Mouse (Mus musculus) lung, adult 2 months (tissue): Measurements from ENCODE around the gene Plxna4.

Source experiments
- CTCF ChIP-seq: fragments of 200-500 bp; IDR thresholded peaks from 2 replicates; pipeline ENCODE4 v1.5.1; 2011; ENCODE audit warnings: mild to moderate bottlenecking, low read length, control low read depth; ENCODE audit not compliant: insufficient read depth
- POLR2A ChIP-seq: fragments of 200-500 bp; IDR thresholded peaks from 2 replicates; pipeline ENCODE4 v1.6.1; 2011; ENCODE audit warnings: low read depth, mild to moderate bottlenecking, control low read depth, low read length, borderline replicate concordance; ENCODE audit errors: extremely low read depth

DNA sequence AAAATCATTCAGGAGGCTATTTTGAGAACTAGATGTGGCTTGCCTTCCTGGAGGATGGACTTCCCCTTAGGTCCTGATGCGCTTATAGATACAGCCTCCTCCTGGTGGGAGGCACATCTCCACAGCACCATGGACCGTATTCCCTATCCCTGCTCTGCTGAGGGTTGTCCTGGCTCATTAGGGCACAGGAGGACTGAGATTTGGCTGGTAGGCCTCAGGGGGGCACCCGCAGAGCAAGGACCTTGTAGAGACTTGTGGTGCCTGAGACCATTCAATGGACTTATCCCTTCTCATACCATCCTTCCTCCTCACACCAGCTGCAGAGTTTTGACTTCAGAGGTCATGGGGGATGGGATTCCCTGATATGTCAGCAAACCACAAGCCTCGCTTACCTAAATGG, 47.8 kb downstream of the Plxna4 start:
- TF ChIP-seq POLR2A, result no peak
- no peak for TF ChIP-seq CTCF
